Mouse (Mus musculus) left cerebral cortex, adult 8-10 months (tissue): Measurements from ENCODE around the gene Ptprb. TPM values are rescaled to one million over a fixed set of nuclear protein-coding genes. Genes with fewer than 3 reads are reported as not detected.

ENCODE experiments used
- DNase-seq, 2 experiments: peaks; one replicate each; pipeline ENCODE4 v3.0.0; 2022; ENCODE audit warnings: low spot score in 2 of 2
- total RNA-seq, 4 experiments: library from RNA; stranded (reverse); gene quantifications; 2 replicates each; pipeline ENCODE4 v1.2.4; 2022

The Ptprb gene
- total RNA-seq = 10 to 100 TPM; 17.6 to 23.0 (median 19.5) TPM

DNA sequence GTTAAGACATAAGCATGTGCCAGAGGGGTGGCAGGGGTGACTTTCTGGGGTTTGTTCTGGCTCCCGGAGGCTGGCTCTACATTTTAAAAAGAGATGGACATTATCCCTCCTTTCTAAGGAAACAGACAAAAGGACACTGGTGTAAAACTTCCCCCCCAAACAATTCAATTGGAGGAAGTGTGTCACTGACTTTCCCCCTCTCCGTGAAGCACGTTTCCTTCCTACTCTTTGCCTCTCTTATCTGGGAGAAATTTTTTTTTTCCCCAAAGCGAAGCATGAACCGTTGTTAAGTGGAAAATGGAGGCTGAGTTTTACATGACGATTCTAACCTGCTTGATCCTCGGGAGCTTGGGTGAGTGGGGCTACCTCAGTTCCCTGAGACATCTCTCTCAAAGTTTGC, at the start of gene Ptprb:
Gene Ptprb, plus strand, starts transcription at position 244 of the 400 bp plus-strand sequence.
- DNase-seq = no peak

DNA sequence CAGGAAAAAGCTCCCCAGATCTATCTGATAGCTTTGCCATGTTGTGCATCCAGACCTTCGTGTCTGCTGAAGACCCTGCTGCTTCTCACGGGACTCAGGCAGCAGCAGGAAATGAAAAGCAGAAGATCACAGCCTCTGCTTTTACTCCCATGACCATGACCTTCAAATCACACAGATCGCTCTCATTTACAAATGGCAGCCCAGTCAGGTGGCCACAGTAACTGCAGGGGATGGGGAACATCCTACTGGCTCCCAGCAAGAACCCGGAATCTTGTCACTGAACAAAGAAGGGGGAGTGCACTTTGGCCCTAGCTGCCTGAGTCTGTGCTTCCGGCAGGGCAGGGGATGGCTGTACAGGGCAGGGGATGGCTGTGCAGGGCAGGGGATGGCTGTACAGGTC, 40.0 kb upstream of the Ptprb start:
- DNase-seq = no peak

DNA sequence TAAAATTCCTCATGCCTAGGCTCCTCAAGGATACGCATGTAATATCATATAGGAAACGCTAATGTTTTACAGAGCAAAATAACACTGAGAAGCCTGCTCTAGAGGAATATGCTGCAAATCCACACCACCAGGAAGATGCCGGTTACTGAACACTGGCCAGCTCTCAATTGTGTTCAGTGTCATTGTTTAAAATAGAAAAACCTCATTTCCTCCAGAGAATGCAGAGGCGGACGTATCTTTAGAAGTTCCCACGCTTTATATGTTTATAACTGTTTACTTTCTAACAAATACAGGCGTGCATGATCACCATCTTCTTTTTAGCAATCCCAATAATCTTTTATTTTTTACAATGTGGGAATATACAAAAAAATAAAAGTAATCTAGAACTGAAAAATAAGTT, 33.1 kb upstream of the Ptprb start:
- DNase-seq = no peak

DNA sequence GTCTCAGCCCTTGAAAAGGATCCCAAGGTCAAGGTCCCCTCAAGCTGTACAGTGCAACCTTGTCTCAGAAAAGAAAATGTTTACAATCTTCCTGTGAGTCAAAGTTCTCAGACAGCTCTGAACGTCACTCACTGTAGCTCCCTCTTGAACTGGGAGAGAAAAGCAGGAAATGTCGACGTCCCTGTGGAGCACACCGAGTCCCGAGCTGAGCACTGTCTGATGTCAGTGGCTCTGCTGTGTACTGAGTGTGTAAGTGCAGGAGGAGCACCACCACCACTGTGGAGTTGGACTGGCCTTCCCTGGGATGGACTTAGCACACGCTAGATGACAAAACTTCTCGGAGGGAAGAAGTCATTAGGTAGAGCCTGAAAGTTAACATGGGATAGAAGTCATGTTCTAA, 31.9 kb upstream of the Ptprb start:
- no peak for DNase-seq

DNA sequence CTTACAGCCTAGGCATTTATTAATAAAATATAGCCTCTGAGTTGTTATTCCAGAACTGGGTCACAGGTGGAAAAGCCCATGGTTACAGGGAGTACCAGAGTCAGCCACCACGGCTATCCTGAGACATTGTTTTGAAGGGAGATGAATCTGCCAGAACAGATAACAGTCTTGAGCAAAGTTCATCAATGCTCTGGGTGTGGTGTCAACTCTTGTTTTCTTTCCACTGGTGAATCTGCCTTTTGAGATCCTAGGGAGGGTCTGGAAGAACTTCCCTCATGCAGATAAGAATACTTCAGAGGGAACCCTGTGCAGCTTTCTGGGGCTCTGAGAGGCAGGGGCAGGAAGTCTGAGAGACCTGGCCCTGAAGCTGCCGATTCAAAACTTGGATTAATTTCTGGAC, 29.7 kb upstream of the Ptprb start:
- no peak for DNase-seq

DNA sequence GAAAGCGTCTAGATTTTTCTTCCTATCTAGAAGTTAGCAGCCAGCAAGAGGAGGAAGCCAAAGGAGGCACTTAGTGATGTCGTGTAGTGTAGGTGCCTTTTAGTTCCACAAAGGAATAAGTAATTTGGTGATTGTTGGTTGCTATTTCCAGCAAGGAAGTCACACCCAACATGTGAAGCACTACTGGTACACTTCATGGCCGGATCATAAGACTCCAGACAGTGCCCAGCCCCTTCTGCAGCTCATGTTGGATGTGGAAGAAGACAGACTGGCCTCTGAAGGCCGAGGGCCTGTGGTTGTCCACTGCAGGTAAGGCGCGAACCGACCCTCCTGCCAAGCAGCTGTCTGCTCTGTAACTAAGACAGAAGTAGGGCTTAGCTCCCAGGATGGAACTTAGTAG, 22.7 kb upstream of the Ptprb start:
- DNase-seq = no peak

DNA sequence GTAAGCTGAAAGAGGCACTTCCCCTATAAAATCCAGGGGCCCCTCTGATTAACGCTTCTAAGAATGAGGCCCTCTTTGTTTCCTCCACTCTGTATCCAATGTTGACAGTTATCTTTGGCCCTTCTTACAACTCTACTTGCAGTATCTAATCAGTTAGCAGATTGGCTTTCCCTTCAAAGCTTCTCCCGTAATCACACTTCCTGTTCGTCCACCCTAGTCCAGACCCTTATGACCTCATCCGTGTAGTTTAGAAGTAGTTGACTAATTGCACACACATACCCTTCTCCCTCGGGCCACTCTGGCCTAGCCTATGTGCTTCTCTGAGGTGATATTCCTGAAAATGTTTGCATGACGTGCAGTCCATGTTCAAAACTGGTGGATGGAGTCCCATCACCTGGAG, 21.4 kb upstream of the Ptprb start:
- DNase-seq = no peak

DNA sequence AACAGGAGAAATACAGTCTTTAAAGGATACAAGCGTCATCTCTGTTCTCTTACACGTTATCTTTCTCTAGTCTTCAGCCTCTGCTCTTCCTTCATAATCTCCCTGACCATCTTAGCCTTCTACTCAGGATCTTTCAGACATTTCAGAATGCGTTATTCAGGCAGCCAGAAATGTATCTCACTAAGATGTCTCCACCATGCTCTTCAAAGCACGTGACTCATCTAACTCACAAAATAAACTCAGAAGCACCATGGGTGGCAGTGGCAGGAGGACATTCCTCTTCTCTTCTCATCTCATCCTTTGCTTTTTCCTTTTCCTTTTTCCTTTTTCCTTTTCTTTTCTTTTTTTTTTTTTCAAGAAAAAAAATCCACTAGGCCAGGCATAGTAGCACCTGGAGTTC, 16.0 kb upstream of the Ptprb start:
- no peak for DNase-seq

DNA sequence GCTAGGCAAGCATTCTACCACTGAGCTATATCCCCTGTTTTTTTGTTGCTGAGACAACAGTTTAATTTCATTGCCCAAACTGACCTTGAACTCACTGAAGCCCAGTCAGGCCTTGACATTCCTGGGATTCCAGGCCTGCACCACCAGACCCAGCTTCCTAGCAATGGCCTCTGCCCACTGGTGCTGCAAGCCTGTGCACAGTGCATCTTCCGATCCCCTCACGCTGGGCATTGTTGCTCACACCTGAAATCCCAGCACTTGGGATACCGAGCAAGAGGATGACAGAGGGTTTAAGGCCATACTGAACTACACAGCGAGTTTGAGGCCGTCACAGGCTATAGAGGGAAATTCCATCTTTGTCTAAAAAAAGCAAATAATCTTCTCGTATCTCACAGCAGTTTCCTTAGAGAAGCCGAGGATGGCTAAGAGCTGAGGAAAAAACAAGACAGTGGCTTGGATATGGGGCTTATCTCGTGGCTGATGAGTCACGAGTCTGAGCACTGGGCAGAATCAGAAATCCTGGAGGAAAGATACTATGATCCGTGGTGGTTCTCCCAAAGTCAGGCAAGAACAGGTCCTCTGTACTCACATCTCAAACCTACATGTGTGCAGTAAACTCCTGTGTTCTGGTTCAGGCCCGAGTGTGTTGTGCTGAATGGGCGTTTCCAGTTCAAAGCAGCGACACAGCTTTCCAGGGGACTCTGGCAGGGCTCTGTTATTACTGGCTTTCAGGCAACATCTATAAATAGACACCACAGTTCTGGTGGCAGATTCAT, 14.5 kb upstream of the Ptprb start:
- peak in 1 of 2 experiments; percentile 38 for DNase-seq

DNA sequence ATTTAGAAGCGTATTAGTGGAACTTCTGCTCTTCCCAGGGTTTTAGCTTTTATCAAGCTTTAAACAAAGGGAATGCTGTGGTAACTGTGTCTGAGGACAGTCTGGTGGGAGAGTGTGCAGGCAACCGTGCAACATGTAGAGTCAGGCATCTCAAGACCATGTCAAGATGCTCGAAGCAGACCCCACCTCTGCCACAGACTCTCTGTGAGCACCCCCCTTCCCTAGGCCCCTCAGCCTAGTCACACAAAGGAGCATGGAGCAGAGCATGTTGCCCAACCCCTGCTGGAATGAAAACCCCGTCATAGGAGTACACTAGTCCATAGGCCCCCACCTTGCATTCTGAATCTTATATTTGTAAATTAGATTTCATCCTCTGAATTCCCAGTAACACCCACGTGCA, 13.8 kb upstream of the Ptprb start:
- DNase-seq = no peak

DNA sequence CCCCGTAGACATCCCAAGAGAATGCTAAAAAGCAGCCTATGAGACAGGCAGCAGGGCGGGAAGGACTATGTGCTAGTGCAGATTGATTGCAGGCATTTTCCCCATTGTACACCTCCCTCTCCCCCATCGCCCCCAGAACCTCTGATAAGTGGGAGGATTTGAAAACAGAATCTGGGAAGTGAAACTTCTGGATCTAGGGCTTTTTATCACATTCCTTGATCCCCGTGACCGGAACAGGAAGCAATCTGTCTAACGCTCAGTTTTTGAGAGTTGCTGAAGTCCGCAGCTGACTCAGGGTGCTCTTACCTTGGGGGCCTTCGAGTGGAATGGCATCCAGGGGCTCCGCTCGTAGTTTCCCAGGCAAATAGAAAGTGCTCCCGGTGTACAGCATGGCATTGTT, 10.8 kb upstream of the Ptprb start:
- DNase-seq = no peak

DNA sequence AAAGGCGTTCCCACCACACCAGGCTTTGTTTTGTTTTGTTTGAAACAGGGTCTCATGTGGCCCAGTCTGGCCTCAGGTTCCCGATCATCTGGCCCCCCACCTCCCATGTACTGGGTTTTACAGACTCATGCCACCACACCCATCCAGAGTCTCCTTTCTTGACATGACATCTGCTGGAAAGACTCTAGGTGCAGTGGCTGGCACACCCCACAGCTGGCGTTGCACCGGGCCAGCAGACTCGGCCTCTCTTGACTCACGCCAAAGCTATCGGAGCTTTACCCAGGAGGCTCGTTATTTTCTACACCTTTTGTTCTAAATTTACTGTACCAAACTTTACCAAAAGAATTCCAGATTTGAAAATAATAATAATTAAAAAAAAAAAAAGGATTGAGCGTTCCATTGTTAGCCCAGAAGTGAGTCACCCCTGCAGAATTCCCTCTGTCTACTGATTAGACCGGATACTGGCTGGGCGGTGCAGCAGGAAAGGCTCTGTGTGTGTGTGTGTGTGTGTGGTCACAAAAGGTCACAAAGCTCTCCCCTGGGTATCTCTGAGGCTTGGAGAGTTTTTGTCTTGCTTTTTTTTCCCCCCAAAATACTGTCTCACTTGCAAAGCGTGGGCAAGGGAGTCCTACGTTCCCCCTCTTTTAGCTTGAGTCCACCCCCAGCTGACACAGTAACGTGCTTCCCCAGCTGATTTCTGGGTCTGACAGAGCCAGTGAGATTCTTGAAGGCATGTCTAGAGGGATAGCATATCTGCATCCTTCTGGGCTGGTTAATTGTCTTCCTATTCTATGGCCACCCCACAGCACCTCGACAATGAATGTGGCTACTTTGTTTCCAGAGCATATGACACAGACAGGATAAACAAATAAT, 8.5 kb upstream of the Ptprb start:
- no peak for DNase-seq

DNA sequence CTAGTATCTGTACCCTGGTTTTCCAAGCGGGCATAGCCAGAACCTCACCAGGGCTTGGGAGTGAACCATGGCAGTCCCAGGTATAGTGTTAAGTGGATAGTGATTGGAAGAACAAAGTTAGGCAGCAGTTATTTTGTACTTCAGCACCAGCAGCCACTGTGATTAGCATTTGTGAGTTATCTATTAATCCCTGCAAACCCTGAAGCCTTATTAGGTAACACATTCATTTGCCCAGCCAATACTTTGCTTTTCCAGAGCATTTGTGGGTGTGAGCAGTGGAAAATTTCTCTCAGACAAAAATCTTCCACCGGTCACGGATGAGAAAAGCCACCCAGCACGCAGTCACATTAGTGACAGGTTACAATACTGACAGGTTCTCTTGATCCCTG, 7.9 kb upstream of the Ptprb start:
- DNase-seq = no peak

DNA sequence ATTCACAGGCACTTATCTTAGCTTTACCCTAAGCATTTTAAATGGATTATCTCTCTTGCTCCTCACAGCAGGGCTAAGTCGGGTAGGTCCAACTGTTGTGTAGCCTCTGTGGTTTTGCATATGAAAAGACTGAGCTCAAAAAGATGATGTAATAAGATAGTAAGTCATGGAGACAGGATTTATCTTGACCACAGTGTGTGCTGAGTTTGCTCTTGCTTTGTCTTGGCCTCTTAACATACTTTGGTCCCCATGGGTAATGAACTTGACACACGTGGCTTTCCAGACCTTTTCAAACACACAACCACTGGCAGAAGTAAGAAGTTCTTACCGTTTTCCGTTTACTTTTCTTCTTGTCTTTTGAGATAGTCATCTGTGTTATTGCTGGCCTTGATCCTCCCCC, 7.0 kb upstream of the Ptprb start:
- DNase-seq = no peak

DNA sequence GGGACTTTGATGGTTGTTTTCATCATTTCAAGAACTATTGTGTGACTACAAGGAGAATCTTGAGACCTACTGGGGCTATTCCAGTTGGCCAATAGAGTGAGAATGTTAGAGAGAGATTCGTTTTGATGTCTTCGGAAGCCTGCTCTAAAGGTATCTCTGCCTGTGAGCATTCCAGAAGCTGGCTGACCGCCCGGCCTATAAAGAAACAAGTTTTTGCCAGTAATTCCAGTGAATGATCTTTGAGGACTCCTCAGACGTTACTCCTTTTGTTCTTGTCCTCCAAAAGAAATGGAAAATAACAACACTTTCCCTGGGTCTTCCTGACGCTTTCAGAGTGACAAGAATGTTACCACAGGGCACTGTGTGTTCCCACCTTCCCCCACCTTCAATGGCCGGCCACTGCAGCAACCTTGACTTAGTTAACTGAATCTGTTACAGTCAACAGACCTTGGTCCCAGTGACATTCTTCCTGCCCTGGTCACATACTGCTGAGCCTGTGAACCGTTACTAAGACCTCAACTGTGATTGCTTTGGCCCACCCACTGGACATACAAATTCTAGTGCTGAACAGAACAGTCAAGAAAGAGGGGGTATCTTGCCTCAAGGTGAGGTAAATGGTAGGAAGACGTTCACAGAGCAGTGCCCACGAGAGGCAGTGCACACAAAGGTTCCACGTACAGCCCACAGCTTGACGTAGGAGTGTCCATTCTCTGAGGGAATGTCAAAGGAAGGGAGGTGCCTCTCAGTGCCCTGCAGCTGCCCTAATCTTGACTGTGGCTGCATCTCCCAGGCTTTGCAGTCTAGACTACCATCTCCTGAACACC, 4.5 kb upstream of the Ptprb start:
- DNase-seq = no peak

DNA sequence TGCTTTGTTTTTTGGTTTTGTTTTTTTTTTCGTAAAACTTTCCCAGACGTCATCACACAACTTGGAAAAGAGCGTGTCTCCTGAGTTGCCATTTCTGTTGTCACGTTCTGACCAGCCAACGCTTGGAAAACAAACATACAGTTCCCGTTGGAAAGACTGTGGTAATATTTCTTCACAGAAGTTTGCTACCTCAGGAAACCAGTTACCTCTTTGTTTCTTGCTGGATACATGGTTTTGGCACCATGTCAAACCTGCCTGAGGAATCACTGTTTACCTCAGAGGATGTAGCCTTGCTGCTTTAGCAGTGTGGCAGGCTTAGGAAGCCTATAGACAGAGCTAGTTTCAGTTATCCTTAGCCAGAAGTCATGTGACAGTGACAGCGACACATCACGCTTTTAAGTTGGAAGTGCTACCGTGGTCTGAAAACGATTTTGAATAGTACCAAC, 3.8 kb upstream of the Ptprb start:
- no peak for DNase-seq

DNA sequence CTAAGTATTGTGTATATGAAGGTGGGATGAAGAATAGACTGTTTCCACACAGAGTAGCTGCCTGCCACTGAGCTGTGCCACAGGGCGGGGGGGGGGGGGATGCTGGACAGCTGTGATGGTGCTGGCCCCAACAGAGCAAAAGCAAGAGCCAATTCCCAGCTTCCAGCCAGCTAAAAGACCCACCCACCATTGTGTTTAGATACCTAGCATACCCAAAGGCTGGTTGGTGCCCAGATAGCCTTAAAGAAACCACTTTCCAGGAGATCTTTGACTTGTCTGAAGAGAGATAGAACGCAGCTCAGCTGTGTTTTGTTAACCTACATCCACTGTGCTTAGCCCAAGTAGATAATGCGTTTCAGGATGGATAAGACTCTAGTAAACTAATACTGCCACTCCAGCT, 3.2 kb upstream of the Ptprb start:
- DNase-seq = no peak

DNA sequence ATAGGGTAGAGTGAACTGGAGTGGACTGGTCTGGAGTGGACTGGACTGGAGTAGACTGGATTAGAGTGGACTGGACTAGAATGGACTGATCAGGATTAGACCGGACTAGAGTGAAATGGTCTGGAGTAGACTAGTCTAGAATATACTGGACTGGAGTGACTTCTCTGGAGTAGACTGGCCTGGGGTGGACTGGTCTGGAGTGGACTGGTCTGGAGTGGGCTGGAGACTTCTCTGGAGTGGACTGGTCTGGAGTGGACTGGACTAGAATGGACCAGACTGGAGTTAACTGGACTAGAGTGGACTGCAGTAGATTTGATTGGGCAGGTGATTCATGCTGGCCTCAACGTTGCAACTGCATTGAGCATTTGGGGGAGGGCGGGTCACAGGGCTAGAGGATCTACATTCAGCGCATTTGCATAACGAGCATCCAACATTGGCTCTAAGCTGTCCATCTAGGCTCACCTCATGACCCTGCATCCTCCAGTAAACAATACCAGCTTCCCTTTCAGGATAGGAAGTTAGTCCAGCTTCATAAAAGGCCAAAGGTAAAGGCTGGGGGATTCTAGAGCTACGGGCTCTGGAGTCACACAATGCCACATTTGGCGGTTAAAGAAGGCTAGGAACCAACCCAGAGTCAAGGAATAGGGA, 11.5 kb downstream of the Ptprb start:
- DNase-seq = no peak

DNA sequence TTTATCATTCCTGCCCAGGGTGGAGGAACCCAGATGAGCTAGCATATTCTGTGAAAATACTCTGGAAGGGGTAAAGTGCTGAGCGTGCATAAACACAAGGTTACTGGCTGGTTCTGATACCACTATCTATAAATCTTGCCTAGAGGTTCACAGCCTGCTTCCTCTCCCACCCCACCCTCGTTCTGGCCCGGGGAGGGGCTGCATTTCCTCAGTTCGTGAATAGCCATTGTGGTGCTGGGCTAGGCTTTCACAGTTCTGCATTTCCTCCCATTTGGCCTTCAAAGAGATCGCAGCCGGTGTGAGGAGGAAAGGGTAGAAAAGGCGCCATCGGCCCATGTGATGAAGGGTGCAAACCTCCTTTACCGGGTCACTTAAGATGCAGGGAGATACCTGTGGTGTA, 12.8 kb downstream of the Ptprb start:
- no peak for DNase-seq

DNA sequence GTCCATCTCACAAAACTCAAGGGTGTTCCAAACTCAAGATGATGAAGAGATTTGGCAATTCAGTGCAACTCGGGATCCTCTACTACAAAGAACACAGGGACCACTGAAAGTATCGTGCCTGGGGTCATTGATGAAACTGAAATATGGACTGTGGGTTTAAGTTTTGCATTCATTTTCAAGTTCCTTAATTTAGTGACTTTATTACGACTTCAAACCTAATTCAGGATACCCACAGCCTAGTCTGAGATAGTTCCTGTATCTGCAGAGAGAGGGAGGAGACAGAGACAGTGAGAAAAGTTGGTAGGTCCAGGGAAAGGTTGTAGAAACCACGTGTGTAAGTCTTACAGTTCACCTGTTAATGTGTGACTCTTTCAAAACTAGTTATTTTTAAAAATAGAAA, 15.2 kb downstream of the Ptprb start:
- DNase-seq = no peak

DNA sequence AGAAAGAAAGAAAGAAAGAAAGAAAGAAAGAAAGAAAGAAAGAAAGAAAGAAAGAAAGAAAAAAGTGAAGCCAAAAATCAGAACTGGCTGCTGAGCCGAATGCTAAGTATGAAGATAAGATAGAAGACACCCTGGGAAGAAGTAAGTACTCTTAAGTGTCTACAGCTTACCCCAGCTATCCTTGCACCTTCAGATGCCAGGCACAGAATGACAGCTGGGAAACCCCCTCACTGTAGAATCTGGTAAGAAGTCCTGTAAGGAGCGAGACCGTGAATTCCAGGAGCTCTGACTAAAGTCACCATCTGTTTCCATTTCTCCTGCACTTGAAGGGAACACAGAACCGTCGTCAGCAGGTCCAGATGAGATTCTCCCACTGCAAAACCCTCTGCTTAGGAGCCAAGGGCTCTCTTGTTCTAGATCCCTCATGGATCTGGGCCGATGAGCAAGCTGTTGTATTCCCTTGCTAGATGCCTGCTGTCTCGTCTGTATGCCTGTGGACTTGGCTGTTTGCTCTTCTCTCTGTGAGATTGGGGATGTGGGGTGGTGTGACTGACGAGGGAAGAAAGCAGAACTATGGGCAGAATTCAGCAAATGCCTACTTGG, 15.9 kb downstream of the Ptprb start:
- DNase-seq = peak in 1 of 2 experiments; percentile 83
